Mouse (Mus musculus) heart, adult 2 months (tissue): ENCODE results near the gene Actl6b.

Experiments used
- CTCF ChIP-seq: fragments of 200-600 bp; IDR thresholded peaks from 2 replicates; pipeline ENCODE4 v1.8.1; 2022; ENCODE audit warnings: antibody characterized with exemption, mild to moderate bottlenecking, moderate library complexity
- EP300 ChIP-seq: fragments of 200-500 bp; IDR thresholded peaks from 2 replicates; pipeline ENCODE4 v1.6.1; 2011; ENCODE audit warnings: low read depth, low read length, control low read depth; ENCODE audit not compliant: insufficient read depth
- POLR2A ChIP-seq: fragments of 200-500 bp; IDR thresholded peaks from 2 replicates; pipeline ENCODE4 v1.6.1; 2011; ENCODE audit warnings: mild to moderate bottlenecking, low read depth, low read length, control low read depth; ENCODE audit not compliant: insufficient read depth

DNA sequence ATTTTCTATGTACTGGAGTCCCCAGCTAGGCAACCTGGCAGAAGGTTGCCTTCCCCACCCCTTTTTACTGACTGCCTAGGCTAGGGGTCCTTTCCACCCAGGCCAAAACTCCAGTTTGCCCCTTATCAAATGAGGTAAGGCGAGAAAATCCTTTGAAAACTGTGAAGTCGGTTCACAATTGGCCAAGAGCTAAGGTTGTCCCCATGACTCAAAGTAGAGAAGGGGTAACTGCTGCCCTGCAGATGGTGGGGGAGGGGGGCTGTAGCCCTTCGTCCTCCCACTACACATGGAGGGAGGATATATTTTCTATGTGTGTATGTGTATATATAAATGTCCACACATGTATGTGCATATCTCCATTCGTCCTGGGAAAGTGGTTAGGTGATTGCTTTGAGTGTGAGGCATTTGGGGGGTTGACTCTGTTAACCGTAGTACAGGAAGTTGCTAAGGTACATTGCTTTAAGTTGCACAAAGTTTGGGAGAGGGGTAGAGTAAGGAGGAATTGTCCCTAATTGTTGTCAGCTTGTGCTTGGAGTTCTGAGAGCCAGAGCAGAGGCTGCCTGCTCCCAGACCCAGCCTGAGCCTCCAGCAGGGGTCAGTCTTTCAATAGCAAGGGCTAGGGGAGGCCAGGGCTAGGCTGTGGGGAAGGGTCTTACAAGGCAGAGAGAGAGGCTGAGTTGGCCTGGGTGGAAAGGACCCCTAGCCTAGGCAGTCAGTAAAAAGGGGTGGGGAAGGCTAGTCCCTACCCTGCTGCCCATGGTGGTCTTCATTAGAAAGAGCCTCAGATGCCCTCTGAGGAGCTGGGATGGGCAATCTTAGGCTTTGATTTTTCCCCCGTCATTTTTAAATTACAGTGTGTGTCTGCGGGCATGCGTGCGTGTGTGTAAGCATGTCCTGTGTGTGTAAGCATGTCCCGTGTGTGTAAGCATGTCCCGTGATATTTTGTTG, 40.2 kb upstream of the Actl6b start:
- no peak for TF ChIP-seq POLR2A
- no peak for TF ChIP-seq EP300
- peak; percentile 73 for TF ChIP-seq CTCF
